Mouse (Mus musculus): ENCODE measurements around the gene Mettl5. TPM values are rescaled to one million over a fixed set of nuclear protein-coding genes. Genes with fewer than 3 reads are reported as not detected.

Mettl5 gene
- total and polyA plus RNA-seq, 3 experiments = 19.6 to 42.2 (median 40.4) TPM

DNA sequence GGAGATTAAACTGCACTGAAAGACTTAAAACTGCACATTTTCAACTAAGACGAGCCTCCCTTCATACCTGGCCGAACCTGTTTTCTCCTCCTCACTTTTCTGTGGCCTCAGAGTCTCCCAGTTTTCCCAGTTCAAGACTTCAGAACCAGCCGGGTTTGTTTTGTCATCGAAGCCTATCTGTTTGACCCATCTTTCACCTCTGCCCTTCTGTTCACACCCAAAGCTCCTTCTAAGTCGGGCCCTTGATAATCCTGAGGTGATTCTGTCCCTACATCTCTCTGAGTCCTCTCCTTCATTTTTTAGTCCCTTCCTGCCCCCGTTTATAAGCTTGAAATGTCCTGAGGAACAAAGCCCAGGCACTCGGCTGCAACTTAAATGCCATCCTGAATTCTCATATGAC is 57.4 kb downstream of the Mettl5 start:
- in situ Hi-C loops (cut with MboI; ENCODE audit: low pct_ligation_motif_present, low pct_unique_long_range_greater_than_20kb, low sequenced_read_pairs) (no loop called here), dilution Hi-C loops (cut with MboI; ENCODE audit: extremely low pct_ligation_motif_present, extremely low pct_unique_long_range_greater_than_20kb, low sequenced_read_pairs) (no loop called here)
- H3K4me2 ChIP-seq (ENCODE audit: insufficient read depth, low read depth, poor library complexity, severe bottlenecking) = no peak overlapping the region
- no peaks in the 10 kb centered on the region for H3K79me2 ChIP-seq (replicated peaks; ENCODE audit: control insufficient read depth, extremely low read depth, insufficient read depth, poor library complexity, severe bottlenecking)
- peaks cover 4% of the 10 kb centered on the region for H3K27me3 ChIP-seq (replicated peaks)
- H3K9me3 ChIP-seq (replicated peaks; ENCODE audit: low read length) = no peaks in the 10 kb centered on the region
- H3K4me3 ChIP-seq (replicated peaks in 1 of 3; ENCODE audit: low read depth in 2 of 3, low read length in 2 of 3, poor library complexity in 1 of 3) = no peak overlapping the region
- 0 out of 4 replicates have a peak, but pooled peaks cover 0 to 3% of the 10 kb centered on the region in 2 experiments for H3K4me1 ChIP-seq (ENCODE audit: control insufficient read depth in 1 of 2, insufficient read depth in 2 of 2)
- DNase-seq (ENCODE audit: extremely low read depth) = no peak
- H3K9ac ChIP-seq (ENCODE audit: insufficient read depth, low read depth) = no peak overlapping the region
- H3K27ac ChIP-seq (ENCODE audit: insufficient read depth, low read depth) = no peak overlapping the region
- TF ChIP-seq CTCF (conservative IDR thresholded peaks at IDR 0.05 in 1 of 2, IDR thresholded peaks at IDR 0.05 in 1 of 2; ENCODE audit: low read depth in 2 of 2, low read length in 2 of 2) (no peak), ELF1 (IDR thresholded peaks at IDR 0.05; ENCODE audit: low read depth, low read length) (no peak), MEF2A (IDR thresholded peaks at IDR 0.05; ENCODE audit: borderline replicate concordance, low read depth, low read length) (no peak), UBTF (IDR thresholded peaks at IDR 0.05; ENCODE audit: low read depth, low read length) (no peak), NELFE (IDR thresholded peaks at IDR 0.05; ENCODE audit: low read depth, low read length) (no peak), SIN3A (IDR thresholded peaks at IDR 0.05; ENCODE audit: low read length) (no peak), USF2 (conservative IDR thresholded peaks at IDR 0.05; ENCODE audit: low read depth, low read length) (no peak), MAFK (IDR thresholded peaks at IDR 0.05; ENCODE audit: insufficient replicate concordance, low read length) (no peak), JUND (conservative IDR thresholded peaks at IDR 0.05; ENCODE audit: low read depth, low read length) (no peak), USF1 (IDR thresholded peaks at IDR 0.05; ENCODE audit: low read depth, low read length) (no peak), CHD1 (IDR thresholded peaks at IDR 0.05; ENCODE audit: low read depth, low read length) (no peak), JUN (IDR thresholded peaks at IDR 0.05; ENCODE audit: insufficient read depth, low read depth, low read length) (no peak), GABPA (IDR thresholded peaks at IDR 0.05; ENCODE audit: insufficient replicate concordance, low read depth, low read length) (no peak), MXI1 (IDR thresholded peaks at IDR 0.05; ENCODE audit: low read depth, low read length) (no peak), ZNF384 (IDR thresholded peaks at IDR 0.05; ENCODE audit: low read depth, low read length) (no peak), MAX (IDR thresholded peaks at IDR 0.05; ENCODE audit: low read length) (no peak), POLR2AphosphoS2 (IDR thresholded peaks at IDR 0.05; ENCODE audit: low read depth, low read length) (no peak), CHD2 (IDR thresholded peaks at IDR 0.05; ENCODE audit: low read length) (no peak), POLR2A (IDR thresholded peaks at IDR 0.05; ENCODE audit: low read depth, low read length) (no peak), RAD21 (IDR thresholded peaks at IDR 0.05; ENCODE audit: low read depth, low read length) (no peak)
- H3K36me3 ChIP-seq (replicated peaks in 1 of 2; ENCODE audit: control insufficient read depth in 1 of 2, insufficient read depth in 1 of 2, low read length in 1 of 2) = no peaks in the 10 kb centered on the region

DNA sequence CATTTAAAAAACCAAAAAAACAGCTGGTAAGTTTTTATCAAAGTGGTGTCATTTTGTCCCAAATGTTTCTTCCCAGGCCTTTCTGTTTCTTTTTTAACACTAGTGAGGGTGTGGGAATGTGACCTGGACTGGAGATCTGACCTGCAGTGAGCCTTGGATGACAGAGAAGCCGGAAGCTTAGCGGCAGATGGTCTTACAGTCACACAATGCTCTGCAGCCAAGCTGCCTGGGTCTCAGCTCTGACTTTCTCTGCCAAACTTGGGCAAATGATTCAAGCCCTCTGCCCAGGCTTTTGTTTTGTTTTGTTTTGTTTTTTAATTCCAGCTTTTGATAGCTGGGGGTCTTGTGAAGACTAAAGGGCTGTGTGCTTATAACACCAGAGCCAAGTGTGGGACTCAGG is 59.0 kb downstream of the Mettl5 start:
- H3K4me2 ChIP-seq (ENCODE audit: insufficient read depth, low read depth, poor library complexity, severe bottlenecking) = no peak overlapping the region
- dilution Hi-C loops (cut with MboI; ENCODE audit: extremely low pct_ligation_motif_present, extremely low pct_unique_long_range_greater_than_20kb, low sequenced_read_pairs) (no loop called here), in situ Hi-C loops (cut with MboI; ENCODE audit: low pct_ligation_motif_present, low pct_unique_long_range_greater_than_20kb, low sequenced_read_pairs) (no loop called here)
- no peak overlapping the region for H3K27ac ChIP-seq (ENCODE audit: insufficient read depth, low read depth)
- no peak overlapping the region for H3K9ac ChIP-seq (ENCODE audit: insufficient read depth, low read depth)
- no peaks in the 10 kb centered on the region for H3K36me3 ChIP-seq (replicated peaks in 1 of 2; ENCODE audit: control insufficient read depth in 1 of 2, insufficient read depth in 1 of 2, low read length in 1 of 2)
- H3K4me1 ChIP-seq (ENCODE audit: control insufficient read depth in 1 of 2, insufficient read depth in 2 of 2) = 0 out of 4 replicates have a peak, but pooled peaks cover 0 to 2% of the 10 kb centered on the region in 2 experiments
- H3K27me3 ChIP-seq (replicated peaks) = peaks cover 6% of the 10 kb centered on the region
- no peak for DNase-seq (ENCODE audit: extremely low read depth)
- H3K4me3 ChIP-seq (replicated peaks in 1 of 3; ENCODE audit: low read depth in 2 of 3, low read length in 2 of 3, poor library complexity in 1 of 3) = no peak overlapping the region
- H3K79me2 ChIP-seq (replicated peaks; ENCODE audit: control insufficient read depth, extremely low read depth, insufficient read depth, poor library complexity, severe bottlenecking) = no peaks in the 10 kb centered on the region
- H3K9me3 ChIP-seq (replicated peaks; ENCODE audit: low read length) = no peaks in the 10 kb centered on the region
- TF ChIP-seq ZKSCAN1 (IDR thresholded peaks at IDR 0.05; ENCODE audit: borderline replicate concordance, low read depth, low read length) (no peak), CTCF (conservative IDR thresholded peaks at IDR 0.05 in 1 of 2, IDR thresholded peaks at IDR 0.05 in 1 of 2; ENCODE audit: low read depth in 2 of 2, low read length in 2 of 2) (no peak), MAX (IDR thresholded peaks at IDR 0.05; ENCODE audit: low read length) (no peak), NELFE (IDR thresholded peaks at IDR 0.05; ENCODE audit: low read depth, low read length) (no peak), MYC (IDR thresholded peaks at IDR 0.05; ENCODE audit: low read depth, low read length) (no peak), USF2 (conservative IDR thresholded peaks at IDR 0.05; ENCODE audit: low read depth, low read length) (no peak), E2F4 (IDR thresholded peaks at IDR 0.05; ENCODE audit: insufficient replicate concordance, low read depth, low read length) (no peak), RCOR1 (conservative IDR thresholded peaks at IDR 0.05; ENCODE audit: low read depth, low read length) (no peak), ZNF384 (IDR thresholded peaks at IDR 0.05; ENCODE audit: low read depth, low read length) (no peak), NRF1 (IDR thresholded peaks at IDR 0.05; ENCODE audit: low read depth, low read length) (no peak), EP300 (IDR thresholded peaks at IDR 0.05; ENCODE audit: low read length) (no peak), MXI1 (IDR thresholded peaks at IDR 0.05; ENCODE audit: low read depth, low read length) (no peak), PAX5 (IDR thresholded peaks at IDR 0.05; ENCODE audit: low read length) (no peak), SMC3 (IDR thresholded peaks at IDR 0.05; ENCODE audit: low read depth, low read length) (no peak), TBP (conservative IDR thresholded peaks at IDR 0.05; ENCODE audit: low read depth, low read length) (no peak), SIN3A (IDR thresholded peaks at IDR 0.05; ENCODE audit: low read length) (no peak), TCF12 (IDR thresholded peaks at IDR 0.05; ENCODE audit: low read depth, low read length) (no peak), RAD21 (IDR thresholded peaks at IDR 0.05; ENCODE audit: low read depth, low read length) (no peak)

Measured in CH12.LX (cell line).